Mouse (Mus musculus) layer of hippocampus, postnatal 14 days (tissue): ENCODE data around the gene Gltp. TPM values are rescaled to one million over a fixed set of nuclear protein-coding genes. Genes with fewer than 3 reads are reported as not detected.

Source experiments
- DNase-seq, 2 experiments: peaks; one replicate each; pipeline ENCODE4 v3.0.0; 2021 to 2022; ENCODE audit warnings: low spot score in 2 of 2, mixed read lengths in 1 of 2
- long read RNA-seq, 2 experiments: library from polyadenylated mRNA; stranded (forward); transcript quantifications; one replicate each; pipeline ENCODE4 v2.0.0; 2021
- total RNA-seq, 2 experiments: library from RNA; stranded (reverse); gene quantifications; 2 replicates each; pipeline ENCODE4 v1.2.3; 2021

Gene Gltp
- total RNA-seq: 10 to 100 TPM; 49.7 to 55.7 TPM
- long read RNA-seq, experiment 1, transcript Gltp-201 (5 exons, 1,762 nt): major isoform, 110 of 118 reads
- long read RNA-seq, experiment 1, partial matches to known transcripts: 5 of 118 reads
- long read RNA-seq, experiment 1, other reads (novel, unspliced or antisense): 3 of 118 reads
- long read RNA-seq, experiment 2, transcript Gltp-201 (5 exons, 1,762 nt): major isoform, 159 of 172 reads
- long read RNA-seq, experiment 2, partial matches to known transcripts: 0 of 172 reads
- long read RNA-seq, experiment 2, other reads (novel, unspliced or antisense): 12 of 172 reads

- peak; percentile 89 to 93 for DNase-seq
Measured at GRCm38 (mm10) chr5:114690633-114691567, at the start of gene Gltp. Gltp (minus strand) TSS chr5:114690984.

- DNase-seq: no peak
Measured at GRCm38 (mm10) chr5:114738707-114739241, 48.0 kb upstream of the Gltp start.

GRCm38 (mm10) chr5:114737090-114737887 is 46.5 kb upstream of the Gltp start:
- no peak for DNase-seq

- no peak for DNase-seq
Measured at GRCm38 (mm10) chr5:114733606-114734005, 42.8 kb upstream of the Gltp start.

GRCm38 (mm10) chr5:114731969-114732368 is 41.2 kb upstream of the Gltp start:
- DNase-seq: no peak

GRCm38 (mm10) chr5:114731498-114731897 is 40.7 kb upstream of the Gltp start:
- DNase-seq: no peak

- DNase-seq: no peak
Measured at GRCm38 (mm10) chr5:114730129-114730528, 39.3 kb upstream of the Gltp start.

- DNase-seq: no peak
Measured at GRCm38 (mm10) chr5:114728160-114728559, 37.4 kb upstream of the Gltp start.

- no peak for DNase-seq
Measured at GRCm38 (mm10) chr5:114722846-114723245, 32.1 kb upstream of the Gltp start.

- no peak for DNase-seq
Measured at GRCm38 (mm10) chr5:114721969-114722368, 31.2 kb upstream of the Gltp start.

- DNase-seq: no peak
Measured at GRCm38 (mm10) chr5:114720784-114721183, 30.0 kb upstream of the Gltp start.

- DNase-seq: no peak
Measured at GRCm38 (mm10) chr5:114719928-114720270, 29.1 kb upstream of the Gltp start.

- DNase-seq: no peak
Measured at GRCm38 (mm10) chr5:114719003-114719927, 28.5 kb upstream of the Gltp start.

GRCm38 (mm10) chr5:114718483-114718882 is 27.7 kb upstream of the Gltp start:
- no peak for DNase-seq

GRCm38 (mm10) chr5:114717937-114718336 is 27.2 kb upstream of the Gltp start:
- DNase-seq: no peak

GRCm38 (mm10) chr5:114717292-114717691 is 26.5 kb upstream of the Gltp start:
- no peak for DNase-seq

- DNase-seq: no peak
Measured at GRCm38 (mm10) chr5:114714551-114714950, 23.8 kb upstream of the Gltp start.

- no peak for DNase-seq
Measured at GRCm38 (mm10) chr5:114709357-114709756, 18.6 kb upstream of the Gltp start.

- no peak for DNase-seq
Measured at GRCm38 (mm10) chr5:114708491-114708890, 17.7 kb upstream of the Gltp start.
